Mouse (Mus musculus) forelimb bud, embryonic 11.5 days (tissue): ENCODE results near the gene Cyp26b1.
A peak's percentile ranks its signal among the peaks of the same experiment; 100 is the strongest.

ENCODE experiments used
- DNase-seq: peaks from one replicate; pipeline ENCODE4 v3.0.0-alpha.2; 2012; ENCODE audit warnings: low read depth, low spot score

The Cyp26b1 gene

GRCm38 (mm10) chr6:84587471-84588101, 6.1 kb downstream of the Cyp26b1 start:
- DNase-seq, result peak; percentile 51

DNA sequence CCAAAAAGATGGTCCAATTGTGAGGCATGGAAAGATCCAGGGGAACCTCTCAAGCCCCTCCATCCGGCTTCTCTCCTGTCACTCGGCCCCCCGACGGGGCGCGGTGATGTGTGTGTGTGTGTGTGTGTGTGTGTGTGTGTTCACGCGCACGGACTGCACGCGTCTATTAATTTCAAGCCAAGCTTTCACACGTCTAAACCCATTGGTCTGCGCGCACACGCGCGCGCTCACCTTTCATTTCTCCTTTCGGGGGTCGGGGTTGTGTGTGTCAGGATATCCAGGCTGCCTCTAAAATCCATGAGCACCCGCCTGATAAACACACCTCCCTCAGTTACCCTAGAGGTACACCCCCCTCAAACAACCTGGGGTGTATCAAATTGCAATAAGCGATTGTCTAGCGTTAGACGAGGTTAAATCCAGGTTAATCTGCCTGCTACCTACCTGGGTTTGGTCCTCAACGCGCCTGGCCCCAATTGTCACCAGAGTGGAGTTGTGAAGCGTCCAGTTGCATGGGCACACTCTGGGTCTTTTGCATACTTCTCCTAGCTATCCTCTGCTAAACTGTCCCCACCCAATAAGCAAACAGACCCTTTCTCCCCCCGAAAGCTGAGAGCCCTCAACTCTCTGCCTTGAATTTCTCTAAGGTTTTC, 7.0 kb downstream of the Cyp26b1 start:
- peak; percentile 34 for DNase-seq

GRCm38 (mm10) chr6:84585686-84586300, 7.9 kb downstream of the Cyp26b1 start:
- DNase-seq, result peak; percentile 36

- peak; percentile 54 for DNase-seq
These were observed 8.7 kb downstream of the Cyp26b1 start for GRCm38 (mm10) chr6:84584783-84585685.

DNA sequence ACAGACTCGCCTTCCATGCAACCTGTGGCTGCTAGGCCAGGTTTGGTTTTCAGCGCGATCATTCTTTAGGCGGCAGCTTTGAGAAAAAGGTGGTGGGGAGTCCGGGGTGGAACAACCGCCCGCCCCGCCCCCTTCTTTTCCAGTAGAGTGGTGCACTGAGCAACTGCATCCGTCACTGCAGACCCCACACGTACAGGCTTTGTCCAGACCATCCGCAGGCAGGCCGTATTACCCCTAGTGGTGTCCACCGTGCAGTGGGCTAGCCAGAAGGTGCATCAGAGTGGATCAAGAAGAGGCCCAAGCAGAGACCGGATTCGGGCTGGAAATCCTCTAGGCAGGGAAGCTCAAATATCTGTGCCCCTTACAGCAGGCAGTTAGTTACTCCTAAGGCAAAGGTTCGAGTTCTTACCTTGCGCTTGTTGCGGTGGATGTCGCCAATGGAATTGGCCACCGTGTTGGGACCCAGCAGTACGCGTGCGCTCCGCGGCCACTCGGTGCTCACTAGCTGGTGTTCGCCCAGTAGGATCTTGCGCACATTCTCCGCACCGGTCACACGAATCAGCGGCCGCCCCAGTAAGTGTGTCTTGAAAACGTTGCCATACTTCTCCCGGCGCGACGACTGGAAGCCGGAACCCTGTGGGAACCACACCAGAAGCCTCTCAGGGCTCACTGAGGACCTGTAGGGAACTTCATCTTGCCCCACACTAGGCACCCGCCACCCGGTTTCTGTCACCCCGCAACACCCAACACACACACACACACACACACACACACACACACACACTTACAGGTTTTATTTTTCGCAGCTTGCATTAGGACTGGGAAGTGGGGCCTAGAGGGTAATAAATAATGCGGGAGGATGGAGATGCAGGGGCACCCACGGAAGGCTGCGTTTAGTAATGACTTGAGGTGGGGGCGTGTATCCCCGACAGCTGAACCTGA, 9.6 kb downstream of the Cyp26b1 start:
- DNase-seq, result peak; percentile 50

DNA sequence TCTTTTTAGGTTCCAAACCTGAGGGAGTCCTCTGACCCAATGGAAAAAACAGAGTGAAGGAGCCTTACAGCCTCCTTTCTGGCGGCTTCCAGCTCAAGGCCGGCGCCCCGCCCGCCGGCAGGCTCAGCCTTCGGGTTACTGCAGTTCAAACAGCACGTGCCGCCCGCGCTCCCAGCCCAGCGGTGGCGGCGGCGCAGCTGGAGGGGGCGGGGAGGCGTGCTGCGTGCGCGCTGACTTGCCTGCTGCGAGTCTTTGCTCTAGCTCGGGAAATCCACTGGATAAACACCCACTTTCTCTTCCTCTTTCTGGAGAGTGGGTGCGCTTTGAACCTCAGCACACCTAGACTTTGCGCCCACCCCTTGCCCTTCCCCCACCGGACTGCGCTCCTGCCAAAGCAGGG, 10.3 kb downstream of the Cyp26b1 start:
- DNase-seq, result peak; percentile 74

- no peak for DNase-seq
These were observed 10.9 kb downstream of the Cyp26b1 start for GRCm38 (mm10) chr6:84582826-84583225.

DNA sequence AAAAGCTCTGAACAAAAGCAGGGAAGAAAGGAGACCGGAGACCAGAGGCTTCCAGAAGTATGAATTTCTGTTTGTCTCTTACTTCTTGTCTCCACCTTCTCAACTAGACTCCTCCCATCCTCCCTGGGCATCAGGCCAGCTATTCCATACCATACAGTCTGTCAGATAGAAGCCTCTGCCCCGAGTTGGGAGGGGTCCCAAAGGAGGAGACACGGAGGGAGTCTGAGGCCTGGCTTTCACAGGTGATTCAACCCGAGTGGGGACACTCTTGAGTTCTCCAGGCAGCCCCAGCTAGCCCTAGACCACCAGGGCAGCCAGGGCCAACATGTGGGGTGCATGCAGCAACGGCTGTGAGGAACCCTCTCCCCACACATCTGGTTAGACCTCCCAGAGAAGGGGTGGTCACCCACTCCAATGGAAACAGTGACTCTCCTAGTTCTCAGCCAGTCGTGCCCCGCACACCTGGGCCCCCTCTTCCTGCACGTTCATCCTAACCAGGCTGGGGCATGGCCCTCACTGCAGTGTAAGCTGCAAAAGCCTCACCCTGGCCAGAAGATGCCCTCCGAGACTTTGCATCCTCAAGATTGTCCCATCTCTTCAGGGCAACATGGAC, 11.8 kb downstream of the Cyp26b1 start:
- DNase-seq, result no peak

DNA sequence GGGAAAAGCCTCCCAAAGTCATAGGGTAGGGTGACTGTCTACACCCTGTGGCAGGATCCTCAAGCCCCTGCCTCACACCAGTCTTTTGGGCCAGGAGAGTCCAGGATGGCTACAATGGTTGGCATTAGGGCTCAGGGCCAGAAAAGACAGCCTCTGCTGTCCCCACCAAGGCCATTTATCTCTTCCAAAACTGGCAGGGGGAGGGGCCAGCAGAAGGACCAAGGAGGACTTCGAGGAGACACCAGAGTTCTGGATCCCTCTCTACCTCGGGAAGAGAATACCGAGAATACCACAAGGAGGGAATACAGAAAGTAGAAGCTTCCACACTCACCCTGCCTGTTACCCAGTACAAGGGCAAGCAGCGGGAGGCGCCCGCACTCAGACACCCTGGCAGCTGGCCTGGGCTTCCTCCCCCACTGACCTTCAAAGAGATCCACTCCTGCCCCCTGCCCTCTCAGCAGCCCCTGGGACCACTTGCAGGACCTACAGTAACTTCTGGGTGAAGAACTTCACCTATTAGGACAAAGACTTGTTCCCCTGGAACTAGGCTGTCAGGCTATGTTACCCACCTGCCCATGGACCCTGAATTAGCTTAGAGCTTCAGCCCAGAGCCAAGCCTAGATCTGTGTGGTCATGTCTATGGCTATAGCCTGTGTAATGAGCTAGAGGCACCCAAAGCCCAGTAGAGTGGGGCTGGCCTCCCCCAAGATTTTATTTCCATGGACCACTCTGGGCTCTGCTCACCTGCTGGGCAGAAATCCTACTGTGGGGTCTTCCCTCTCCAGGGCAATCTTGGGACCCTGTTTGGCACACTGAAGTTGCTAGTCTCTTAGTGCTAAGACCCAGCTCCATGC, 12.5 kb downstream of the Cyp26b1 start:
- DNase-seq, result no peak

DNA sequence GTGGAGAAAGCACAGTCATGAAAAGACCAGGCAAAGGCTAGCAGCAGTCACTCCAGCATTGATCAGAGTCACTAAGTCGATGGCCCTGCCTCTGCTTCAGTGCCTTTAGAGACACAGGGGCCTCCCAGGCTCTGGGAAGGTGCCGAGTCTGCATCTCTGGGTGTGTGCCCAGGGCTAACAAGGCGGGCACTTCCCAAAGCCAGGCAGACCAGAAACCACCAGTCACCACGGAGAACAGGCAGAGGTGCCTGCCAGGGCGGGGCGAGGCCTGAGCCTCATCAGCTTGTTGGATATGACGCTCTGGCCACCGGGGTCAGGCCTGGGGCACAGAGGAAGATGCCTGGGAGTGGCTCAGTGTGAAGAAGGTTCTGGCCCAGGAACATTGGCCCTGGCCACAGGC, 14.2 kb downstream of the Cyp26b1 start:
- DNase-seq, result no peak

DNA sequence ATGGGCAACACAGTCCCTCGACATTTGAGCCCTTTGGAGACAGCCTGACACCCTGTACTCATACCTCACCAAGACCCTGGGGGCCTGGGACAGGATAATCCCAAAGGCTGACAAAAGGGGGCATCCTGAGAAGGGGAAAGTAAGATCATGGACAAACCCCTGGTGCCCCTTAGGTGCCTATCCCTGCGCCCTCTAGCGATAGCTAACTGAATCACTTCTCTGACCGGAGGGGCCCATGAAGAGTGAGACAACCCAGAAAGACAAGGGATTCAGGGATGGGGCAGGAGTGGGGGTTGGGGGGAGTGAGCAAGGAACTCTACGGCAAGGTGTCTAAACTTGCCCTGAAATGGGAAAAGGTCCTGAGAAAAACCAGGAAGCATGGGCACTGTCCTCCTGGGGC, 14.8 kb downstream of the Cyp26b1 start:
- DNase-seq, result peak; percentile 37

- DNase-seq, result peak; percentile 31
These were observed 15.8 kb downstream of the Cyp26b1 start for GRCm38 (mm10) chr6:84577898-84578297.

DNA sequence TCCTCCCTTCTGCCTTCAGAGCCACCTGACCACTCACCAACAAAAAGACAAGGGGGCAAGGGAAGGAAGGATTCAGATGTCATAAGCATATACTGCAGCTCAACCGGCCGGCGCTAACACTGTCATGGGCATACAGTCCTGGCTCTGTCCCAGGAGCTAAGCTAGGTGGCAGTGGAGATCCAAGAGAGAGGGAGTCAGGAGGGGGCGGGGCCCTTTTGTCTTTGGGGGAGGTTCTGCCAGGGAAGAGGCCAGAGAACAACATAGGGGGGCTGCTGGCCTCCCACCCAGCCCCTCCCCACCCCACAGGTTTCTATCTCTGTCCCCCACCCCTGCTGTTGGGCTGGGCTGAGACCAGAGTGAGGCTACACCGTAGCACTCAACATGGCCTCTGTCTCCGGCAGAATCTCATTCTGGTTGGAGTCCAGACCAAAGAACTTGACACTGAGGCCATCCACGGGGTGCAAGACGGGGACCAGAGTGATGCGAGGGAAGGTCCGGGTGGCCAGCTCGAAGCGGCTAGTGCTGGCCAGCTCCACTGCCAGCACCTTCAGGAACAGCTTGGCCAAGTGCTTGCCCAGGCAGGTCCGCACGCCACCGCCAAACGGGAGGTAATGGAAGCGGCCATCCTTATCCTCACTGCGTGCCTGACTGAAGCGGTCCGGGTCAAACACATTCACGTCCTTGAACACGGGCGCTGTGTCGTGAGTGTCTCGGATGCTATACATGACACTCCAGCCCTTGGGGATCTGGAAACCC, 19.6 kb downstream of the Cyp26b1 start:
- DNase-seq, result peak; percentile 30

DNA sequence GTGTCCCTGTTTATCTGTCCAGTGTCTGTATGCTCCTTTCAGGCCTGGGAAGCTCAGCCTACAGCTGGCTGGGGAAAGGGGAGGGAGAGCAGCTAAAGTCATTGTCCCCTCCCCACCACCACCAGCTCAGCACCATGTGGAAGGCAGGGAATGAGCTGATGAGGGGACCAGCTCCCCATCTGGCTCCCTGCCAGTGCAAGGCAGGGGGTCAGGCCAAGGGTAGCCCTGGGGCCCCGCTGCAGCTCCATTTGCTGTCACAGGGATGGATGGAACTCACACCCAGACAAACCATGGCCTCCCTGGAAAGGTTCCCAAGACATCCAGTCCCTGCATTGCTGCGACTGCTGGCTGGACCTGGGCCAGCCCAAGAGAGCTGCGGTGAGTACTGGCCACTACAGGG, 23.7 kb downstream of the Cyp26b1 start:
- peak; percentile 46 for DNase-seq

GRCm38 (mm10) chr6:84569590-84569989, 24.1 kb downstream of the Cyp26b1 start:
- DNase-seq, result no peak

GRCm38 (mm10) chr6:84568880-84569279, 24.8 kb downstream of the Cyp26b1 start:
- DNase-seq, result no peak

DNA sequence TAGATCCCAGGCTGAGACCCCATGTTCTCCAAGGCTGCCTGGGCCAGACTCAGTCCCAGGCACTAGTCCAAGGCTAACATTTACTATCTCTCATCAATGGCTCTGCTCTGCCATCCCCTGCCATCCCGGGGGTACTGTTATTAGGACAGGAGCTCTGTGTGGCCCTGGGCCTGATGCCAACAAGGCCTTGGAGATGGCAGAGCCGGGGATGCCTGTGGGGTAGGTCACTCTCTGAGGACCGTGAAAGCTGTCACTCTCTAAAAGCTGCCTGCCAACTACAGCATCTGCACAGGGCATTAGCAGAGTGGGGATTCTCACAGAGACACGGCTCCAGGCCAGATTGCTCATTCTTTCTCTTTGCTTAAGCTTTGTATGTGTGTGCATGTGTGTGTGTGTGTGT, 26.0 kb downstream of the Cyp26b1 start:
- DNase-seq, result no peak

- DNase-seq, result no peak
These were observed 26.9 kb downstream of the Cyp26b1 start for GRCm38 (mm10) chr6:84566825-84567224.

DNA sequence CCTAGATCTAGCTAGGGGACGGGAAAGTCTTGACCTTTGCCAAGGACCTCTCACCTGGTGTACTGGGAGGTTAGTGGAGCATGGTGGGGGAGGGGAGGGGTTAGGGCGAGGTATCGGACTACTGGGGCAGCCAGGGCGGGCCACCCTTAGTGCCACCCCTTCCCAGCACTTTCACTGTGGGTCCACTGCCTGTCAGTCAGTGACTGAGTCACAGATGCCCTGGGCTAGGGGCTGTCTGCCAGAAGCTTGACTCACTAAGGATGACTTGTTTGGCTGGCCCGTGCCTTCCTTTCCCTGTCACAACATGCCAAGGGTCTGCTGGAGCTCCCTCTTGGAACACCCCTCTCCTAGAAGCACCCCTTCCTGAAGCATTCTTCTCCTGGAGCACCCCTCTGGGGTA, 28.5 kb downstream of the Cyp26b1 start:
- DNase-seq, result no peak
